Mouse (Mus musculus) skeletal muscle tissue, adult 2 months (tissue): ENCODE measurements at regions not wholly inside any gene's neighbourhood (a gene's known extent, or its start where the extent isn't known, plus 50 kb on each side); places are given as distances from the start of the nearest gene placed in this dataset.

ENCODE experiments used
- DNase-seq: peaks from one replicate; pipeline ENCODE4 v3.0.0-alpha.2; 2012; ENCODE audit warnings: low read depth, low spot score

DNA sequence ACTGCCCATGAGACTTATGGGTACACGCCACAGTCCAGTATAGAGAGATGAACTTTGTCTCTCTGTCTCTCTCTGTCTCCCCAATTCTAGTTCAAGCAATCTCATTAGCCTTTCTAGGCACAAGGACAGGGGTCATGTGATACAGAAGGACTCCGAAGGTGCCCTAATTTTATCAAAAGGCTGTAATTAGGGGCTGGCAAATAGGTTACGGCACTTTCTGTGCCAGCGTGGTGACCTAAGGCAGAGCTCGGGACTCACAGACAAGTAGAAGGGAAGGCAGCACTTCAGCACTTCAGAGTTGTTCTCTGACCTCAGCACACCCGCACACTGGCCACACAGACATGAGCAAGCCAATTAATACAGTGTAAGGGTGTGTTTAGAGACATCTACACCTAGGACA, 119.2 kb upstream of the Haao start:
- no peak for DNase-seq

DNA sequence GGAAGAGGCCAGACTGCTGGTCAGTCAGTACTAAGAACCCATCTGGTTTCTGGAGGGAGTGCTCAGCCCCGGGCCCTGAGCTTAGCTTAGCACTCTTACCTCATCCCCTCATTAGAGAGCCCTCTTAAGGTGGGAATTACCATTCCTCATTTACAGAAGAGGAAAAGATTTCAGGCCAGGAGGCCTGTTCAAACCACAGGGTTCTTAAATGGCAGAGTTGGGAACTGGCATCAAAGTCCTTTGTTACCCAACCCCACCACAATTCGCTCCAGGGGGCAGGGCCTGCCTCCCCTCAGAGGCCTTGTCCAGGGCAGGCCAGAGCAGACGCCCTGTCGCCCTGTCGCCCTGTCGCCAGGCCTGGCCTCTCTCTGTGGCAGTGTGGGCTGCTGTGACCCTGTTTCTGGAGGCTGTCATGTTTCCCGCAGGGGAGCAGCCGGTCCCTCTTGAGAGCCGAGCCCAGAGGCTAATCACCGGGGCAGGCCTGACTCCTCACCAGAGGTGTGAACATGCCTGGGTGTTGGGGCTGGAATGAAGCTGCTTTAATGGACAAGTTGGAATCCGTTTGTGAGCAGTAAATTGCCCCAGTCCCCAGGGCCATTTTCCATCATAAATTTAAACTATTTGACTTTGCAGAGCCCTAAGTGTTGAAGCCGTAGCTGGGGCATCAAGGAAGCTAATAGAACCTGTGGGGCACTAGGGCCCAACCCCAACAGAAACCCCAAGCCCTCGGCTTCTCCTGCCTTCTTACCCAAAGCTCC, 116.9 kb upstream of the Haao start:
- DNase-seq, result no peak

DNA sequence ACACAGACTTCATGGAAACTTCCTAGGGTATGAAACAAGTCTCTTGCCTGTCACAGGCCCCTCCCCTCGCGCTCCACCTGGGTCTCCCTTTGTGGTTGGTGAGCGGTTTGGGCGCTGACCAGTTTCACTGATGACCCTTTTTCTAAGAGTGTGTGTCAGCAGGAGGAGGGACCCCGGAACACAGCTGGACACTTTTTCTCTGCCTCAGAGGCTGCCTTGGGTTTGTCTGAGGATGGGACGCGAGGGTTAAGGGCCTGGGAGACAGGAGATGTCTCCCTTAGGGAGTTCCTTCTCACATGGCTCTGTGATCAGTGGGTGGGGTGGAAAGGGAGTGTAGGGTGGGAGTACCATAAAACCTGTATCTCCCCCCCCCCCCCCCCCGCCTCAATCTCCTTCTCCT, 115.8 kb upstream of the Haao start:
- DNase-seq, result no peak

DNA sequence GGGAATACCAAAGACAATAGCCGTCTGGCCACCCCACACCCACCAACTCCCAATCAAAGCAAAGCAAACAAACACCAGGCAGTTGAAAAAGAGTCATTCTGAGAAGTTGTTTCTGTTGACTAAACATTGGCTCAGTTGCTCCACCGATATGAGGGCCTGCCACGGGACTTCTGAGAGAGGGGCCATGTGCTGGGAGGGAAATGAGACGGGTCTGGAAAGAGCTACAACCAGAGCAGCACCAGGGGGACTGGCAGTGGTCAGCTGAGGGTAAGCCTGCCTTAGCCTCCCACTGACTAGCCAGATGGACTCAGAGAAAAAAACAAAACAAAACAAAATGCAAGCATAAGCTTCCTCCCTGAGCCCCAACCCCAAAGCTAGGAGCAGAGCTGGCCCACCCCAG, 115.1 kb upstream of the Haao start:
- DNase-seq, result no peak

DNA sequence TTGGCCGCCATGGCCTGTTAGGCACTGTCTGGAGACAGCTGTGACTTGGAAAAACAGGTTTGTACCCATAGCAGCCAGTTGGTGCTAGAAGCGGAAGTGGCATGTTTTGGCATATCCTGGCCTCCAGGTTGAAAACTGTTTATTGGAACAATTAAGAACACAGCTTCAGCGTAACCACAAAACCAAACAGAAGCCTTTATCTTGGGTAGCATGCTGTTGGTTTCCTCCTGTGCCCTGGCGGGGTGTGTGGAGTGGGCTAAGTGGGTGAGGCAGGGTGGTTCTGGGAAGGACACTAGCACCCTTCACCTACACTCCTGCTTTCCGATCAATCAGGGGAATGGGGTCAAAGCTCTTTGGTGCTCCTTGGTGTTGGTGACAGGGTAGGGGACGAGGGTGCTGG, 114.4 kb upstream of the Haao start:
- no peak for DNase-seq

DNA sequence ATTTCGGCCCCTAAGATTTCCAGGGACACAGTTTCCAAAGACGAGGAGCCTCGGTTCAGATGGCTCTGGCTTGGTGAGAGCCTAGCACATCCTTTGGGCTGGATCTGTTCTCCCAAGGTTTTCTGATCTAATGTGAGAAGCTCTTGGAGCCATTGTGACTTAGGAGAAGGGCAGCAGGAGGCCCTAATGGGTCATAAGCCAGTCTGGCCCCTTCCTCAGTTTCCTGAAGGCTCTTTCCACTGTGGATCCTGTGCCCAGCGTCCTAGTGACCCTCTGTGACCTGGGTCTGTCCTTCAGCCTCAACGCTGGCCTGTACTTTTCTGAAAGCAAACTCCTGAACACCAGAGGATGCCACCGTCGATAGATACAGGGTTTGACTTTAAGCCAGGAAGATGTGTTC, 113.1 kb upstream of the Haao start:
- no peak for DNase-seq

DNA sequence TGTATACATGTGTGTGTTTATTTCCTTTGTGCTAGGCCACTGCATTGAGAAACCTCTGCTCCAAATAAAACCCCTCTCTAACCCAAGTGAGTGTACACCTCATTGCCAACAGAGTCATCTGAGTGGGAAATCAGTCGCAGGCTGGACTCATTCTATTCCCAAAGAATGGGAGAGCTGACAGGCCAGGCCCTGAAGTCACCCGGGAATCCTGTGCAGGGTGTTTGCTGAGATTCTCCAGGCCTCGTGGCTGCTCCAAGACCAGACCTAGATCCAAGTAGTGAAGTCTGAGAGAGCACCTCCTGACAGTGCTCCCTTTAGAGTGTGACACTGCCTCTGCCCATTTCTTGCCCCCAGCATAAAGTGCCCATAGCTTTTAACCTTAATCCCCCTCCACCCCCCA, 112.4 kb upstream of the Haao start:
- no peak for DNase-seq

DNA sequence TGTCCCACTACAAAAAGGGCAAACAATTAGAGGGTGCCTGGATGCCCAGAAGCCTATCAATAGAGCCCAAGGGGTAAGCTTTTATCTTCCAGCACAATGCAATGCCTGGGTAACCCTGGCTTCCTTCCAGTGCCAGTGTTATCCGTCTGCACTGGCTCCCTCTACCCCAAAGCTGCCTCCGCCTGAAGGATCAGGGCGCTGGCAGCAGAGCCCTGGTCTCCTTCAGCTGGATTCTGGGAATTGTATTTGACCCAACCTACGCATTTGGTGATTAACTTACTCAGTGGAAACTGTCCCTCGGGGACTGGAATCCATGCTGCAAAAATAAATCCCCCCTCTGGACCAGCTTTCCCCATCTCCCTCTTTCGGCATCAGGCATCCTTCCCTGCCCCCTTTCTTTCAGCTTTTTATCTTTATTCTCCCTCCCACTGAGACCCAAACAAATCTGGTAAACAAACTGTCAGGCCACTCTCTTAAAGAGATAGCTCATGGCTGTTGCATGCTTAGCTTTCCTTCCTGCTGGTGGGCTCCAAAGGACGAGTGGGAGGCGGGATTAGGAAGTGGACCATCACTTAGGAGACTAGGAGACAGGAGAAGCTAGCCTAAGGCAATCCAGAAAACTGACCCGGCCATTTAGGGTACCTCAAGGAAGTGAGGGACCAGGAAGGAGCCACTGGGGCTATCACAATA, 111.5 kb upstream of the Haao start:
- no peak for DNase-seq

DNA sequence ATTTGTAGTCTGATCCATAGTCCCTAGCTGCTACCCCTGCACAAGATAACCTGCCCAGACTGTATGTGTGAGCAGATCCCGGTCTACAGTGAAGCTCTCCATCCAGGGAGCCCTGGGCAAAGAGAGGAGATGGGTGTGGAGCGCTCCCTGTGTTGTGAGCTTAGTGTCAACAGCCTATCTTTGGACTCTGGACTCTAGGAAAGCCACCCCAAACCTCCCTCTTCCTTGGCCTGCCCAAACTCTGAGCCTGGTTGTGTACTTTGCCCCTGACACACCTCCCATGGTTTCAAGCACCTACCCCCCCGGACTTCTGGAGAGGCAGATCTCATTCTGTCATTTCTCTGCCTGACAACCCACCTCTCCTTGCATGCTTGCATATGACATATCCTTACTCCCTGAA, 110.9 kb upstream of the Haao start:
- no peak for DNase-seq

DNA sequence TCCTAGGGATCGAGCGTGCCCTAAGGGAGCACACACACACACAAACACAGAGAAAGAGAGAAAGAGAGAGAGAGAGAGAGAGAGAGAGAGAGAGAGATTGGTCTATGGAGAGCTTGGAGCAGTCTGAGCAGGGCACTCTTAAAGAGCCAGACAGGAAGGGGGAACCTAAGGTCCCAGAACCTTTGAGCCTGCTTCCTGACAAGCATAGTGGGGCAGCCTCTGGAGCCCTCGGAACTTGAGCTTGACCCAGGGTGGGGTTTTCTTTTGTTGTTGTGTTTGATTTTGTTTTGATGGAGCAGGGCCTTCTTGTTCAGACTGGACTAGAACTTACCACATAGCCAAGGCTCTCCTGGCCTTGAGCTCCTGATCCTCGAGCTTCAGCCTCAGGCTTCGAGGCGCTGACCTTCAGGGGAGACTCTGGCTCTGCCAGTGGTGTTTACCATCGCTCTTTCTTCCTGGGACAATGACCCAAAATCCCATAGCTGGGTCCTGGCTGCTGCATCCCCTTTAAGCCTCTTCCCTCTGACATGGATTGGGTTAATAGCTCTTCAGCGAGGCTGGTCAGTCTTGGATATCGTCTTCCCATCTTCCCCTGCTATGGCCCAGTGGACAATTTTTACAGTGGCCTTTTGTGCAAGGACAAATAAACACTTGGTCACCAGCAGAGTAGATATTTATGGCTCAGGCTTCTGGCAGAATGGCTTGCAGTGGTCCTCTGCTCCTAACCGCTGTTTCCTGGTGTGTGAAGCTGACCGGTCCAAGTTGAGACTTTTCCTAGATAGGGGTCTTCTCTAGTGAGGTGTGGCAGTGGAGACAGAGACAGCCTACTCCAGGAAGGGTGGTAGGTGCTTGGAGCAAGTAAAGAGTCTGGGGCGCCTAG, 110.1 kb upstream of the Haao start:
- DNase-seq, result no peak

DNA sequence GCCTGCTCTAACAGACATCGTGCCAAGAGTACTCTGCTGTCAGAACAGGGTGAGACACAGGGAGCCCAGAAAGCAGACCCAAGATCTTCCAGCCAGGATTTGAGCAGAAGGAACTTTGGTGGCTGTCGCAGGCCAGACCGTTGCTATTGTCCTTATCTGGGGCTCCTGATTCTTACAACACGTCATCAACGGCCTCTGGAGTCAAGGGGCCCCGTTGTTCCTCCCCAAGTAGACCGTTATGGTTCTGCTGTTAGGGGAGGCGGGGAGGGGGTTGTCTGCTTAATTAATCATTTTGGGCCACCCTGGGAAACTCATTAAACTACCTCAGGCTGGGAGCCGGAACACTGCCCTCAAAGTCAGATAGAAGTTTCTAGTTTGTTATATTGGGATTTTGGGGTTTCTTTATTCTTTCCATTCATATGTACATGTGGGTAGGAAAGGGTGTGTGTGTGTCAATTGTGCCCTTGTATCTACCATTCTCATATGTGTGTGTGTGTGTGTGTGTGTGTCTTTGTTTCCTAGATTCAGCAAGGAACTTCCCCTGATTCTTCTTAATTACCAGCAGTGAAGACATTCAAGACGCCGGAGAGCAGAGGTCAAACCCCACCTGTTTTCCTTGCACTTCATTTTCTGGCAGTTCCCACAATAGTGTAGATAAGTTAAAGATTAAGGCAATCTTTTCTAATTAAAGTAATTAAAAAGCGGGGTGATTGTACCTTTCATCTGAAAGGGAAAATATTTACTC, 109.2 kb upstream of the Haao start:
- no peak for DNase-seq

DNA sequence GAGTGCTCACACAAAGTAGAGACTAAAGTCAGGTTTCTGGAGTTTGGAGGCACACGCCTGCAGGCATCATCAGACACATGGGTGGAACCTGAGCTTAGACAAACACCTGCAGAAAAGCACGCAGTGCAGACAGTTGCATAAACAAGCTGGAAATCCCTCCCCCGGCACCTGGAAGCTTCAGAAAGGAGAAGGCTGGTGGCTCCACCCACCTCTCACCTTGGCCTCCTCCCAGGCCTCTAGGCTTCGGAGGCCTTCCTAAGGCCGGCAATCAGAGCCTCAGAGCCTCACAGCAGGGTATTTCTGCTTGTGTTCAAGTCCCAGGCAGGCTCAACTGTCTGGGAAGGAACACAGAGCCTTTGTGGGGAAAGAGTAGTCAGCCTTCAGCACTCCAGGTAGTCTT, 108.2 kb upstream of the Haao start:
- DNase-seq, result no peak

DNA sequence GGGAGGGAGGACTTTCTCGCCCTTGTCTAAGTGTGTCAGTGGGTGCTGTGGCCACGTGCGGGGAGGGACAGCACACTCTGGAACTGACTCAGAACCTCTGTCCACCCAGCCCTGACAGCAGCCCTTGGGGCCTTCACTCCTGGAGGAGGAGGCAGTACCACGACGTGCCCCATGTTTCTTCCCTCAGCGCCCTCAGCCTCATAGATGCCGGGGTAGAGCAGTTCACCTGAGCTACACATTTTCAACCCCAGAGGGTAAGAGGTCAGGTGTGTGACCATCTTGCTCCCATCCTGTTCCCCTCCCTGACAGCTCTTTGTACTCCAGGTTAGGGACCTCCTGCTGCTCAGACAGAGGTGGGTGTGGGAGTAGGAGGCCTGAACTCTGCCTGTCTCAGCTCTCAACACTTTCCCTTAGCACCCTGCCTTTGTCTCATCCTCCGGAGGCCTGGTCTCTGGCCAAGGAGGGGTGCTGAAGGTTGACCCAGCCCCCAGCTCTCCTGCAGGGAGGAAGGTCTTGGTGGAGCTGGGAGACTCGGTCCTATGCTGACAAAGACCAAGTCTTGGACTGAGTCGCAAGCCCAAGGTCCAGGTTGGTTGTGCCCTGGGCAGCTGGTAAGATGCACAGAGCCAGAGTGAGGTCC, 107.4 kb upstream of the Haao start:
- no peak for DNase-seq

DNA sequence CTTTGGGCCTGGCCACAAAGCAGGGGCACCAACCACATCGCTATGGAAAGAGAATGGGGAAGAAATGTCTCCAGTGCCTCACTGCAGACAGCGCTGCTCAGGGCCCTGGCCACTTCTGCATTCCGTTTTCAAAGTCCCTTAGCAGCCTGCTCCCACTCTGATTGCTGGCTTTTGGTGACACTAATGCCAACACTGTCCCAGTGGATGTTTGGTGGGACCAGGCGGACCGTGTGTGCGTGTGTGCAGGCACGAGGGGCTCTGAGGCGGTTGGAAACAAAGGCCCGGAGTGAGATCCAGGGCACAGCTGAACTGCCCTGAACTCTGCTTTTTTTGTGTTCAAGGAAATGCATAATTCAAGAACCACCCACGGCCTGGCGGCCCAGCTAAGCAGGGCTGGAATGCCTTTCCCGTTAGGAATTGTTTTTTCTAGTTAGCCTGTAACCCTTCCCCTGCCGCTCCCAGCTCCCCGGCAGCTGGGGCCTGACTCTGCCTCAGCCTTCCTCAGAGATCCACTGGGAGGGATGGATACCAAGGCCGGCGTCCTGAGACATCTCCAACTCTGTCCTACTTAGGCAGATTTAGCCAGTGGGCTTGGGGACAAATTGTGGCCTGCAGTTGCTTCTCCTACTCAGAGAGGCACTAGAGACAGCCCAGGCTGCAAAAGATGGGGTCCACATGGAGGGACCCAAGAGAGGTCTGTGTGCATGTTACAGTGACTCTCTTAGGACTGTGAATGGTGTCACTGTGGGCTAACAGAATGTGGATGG, 106.7 kb upstream of the Haao start:
- DNase-seq, result peak; percentile 65

DNA sequence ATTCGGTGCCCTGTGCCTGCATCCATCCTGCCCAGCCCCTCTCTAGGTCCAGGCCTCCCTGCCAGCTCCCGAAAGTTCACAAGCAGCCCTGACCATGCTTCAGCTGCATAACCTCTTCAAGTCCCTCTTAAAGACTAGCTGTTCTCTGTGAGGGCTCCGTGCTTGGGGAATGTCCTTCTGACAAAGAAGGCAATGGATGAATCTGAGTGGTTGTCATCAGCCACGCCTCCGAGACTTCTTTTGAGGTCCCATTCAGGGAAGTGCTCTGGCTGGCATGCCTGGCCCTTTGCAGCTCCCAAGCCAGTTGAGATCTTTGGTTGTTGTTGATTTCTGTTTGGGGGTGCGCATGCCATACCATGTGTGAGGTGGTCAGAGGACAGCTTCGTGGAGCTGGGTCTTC, 105.9 kb upstream of the Haao start:
- DNase-seq, result no peak

DNA sequence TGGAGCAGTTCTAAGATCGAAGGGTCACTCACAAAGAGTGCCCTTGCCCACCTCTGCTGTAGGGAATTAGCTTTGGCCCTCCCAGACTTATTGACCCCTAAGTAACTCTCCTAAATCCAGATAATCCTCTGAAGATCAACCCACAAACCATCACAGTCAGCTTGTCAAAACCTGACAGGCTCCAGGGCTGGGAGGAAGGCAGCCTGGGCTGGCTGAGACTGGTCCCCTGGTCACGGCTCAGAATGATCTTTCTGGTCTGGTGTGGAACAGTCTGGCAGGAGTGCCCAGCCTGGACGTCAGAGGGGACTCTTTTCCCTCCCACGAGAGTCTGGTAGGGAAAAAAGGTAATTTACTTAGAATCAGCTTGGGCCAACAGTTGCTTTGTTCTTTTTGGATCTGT, 99.0 kb upstream of the Haao start:
- no peak for DNase-seq

DNA sequence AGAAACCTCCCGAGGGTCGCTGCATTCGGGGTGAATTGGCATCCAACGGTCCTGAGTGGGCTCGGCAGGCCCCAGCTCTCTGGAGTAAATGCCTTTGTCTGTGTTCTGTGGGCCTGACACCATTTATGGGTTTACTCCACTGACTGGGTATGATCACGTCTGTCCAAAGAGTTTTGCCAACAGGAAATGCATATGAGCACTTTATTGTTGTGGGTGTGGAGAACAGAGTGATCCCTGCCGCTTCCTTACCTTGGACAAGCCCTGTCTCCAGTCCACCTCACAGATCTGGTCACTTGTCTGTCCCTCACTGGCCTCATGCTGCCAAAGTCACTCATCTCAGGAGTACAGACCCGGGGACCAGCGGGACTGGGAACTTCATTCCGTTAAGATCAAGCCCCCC, 91.6 kb upstream of the Haao start:
- no peak for DNase-seq

DNA sequence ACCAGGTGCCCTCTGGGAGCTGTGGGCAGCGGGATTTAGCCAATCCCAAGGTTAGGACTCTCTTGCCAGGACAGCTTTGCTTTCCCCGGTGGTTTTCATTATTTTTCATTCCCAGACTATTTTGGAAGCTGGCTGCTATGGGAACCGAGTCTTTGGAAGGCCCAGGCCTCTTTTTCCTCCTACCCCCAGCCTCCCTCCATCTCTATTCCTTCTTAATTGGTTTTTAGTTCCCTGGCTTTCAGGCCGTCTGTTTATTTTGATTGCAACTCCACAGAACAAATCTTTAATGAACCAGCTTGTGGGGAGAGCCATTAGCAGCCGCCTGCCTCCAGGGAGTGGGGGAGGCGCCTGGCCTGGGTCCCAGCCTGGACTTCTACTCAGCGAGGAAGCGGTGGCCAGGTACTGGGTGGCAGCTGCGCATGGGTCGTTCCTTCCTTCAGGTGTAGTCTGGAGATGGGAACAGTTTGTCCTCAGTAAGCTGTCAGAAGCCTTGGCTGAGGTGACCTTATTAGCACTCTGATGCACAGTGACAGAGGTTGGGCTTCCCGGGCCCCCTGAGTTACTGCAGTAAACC, 91.0 kb upstream of the Haao start:
- no peak for DNase-seq

DNA sequence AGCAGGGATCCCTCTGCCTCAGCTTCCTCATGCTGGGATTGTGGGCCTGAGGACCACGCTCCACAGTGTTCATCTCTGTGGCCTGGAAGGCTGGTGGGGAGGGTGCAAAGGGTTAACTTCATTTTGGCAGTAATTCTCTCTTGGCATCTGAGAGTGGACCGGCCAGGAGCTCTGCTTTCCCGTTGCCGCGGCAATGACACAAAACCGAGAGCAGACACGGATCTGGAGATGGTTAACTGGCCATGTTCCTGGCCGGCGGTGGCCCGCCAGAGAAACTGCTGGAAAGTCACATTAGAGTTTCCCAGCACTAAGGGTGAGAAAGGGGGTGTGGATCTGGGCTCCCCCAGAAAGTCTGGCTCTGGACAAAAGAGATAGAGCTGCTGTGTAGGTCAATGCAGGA, 89.8 kb upstream of the Haao start:
- DNase-seq, result no peak

DNA sequence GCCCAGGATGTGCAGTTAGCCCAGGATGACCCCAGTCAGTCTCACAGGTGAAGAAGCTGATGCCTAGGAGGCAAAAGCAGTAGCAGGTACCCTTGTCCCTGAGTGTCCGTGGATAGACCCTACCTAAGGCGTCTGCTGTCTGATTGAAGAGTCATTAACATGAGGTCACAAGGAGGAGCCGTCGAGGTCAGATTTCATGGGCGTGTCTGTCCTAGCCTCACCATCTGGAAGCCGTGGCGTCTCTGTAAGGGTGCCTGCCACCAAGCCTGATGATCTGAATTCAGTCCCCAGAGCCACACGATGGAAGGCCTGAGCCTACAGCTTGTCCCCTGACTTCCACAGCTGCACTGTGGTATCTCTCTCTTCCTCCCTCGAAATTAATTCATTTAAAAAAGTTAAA, 88.9 kb upstream of the Haao start:
- no peak for DNase-seq
